Mouse (Mus musculus) hindbrain, embryonic 16.5 days (tissue): Measurements from ENCODE around the gene Rbfox2. TPM values are rescaled to one million over a fixed set of nuclear protein-coding genes. Genes with fewer than 3 reads are reported as not detected.

Experiments
- ATAC-seq: fragments of 200-750 bp; cut with Nextera tagmentation; 2 replicates; pipeline ENCODE4 v1.8.0; 2017; ENCODE audit warnings: moderate TSS enrichment, moderate library complexity
- H3K27ac ChIP-seq: fragments of 300-500 bp; sonication (generic); 2 replicates; pipeline ENCODE4 v1.5.1; 2014; ENCODE audit warnings: low read depth, mild to moderate bottlenecking, control low read depth, low read length, moderate library complexity
- H3K27me3 ChIP-seq: fragments of 300-500 bp; sonication (generic); replicated peaks from 2 replicates; pipeline ENCODE4 v1.6.1; 2014; ENCODE audit warnings: low read length; ENCODE audit not compliant: control insufficient read depth, insufficient read depth
- H3K36me3 ChIP-seq: fragments of 300-500 bp; sonication (generic); 2 replicates; pipeline ENCODE4 v1.6.1; 2014; ENCODE audit warnings: mild to moderate bottlenecking, low read length, moderate library complexity, mixed read lengths; ENCODE audit not compliant: control insufficient read depth, insufficient read depth
- H3K4me1 ChIP-seq: fragments of 300-500 bp; sonication (generic); 2 replicates; pipeline ENCODE4 v1.6.1; 2014; ENCODE audit warnings: low read depth, low read length; ENCODE audit not compliant: control insufficient read depth, insufficient read depth
- H3K4me2 ChIP-seq: fragments of 300-500 bp; sonication (generic); 2 replicates; pipeline ENCODE4 v1.6.1; 2014; ENCODE audit warnings: mild to moderate bottlenecking, low read length, control low read depth, moderate library complexity
- H3K4me3 ChIP-seq: fragments of 300-500 bp; sonication (generic); 2 replicates; pipeline ENCODE4 v1.5.1; 2014; ENCODE audit warnings: mild to moderate bottlenecking, low read length, control low read depth, moderate library complexity
- H3K9ac ChIP-seq: fragments of 300-500 bp; sonication (generic); 2 replicates; pipeline ENCODE4 v1.6.1; 2014; ENCODE audit warnings: low read depth, mild to moderate bottlenecking, control low read depth, low read length, moderate library complexity
- H3K9me3 ChIP-seq: fragments of 300-500 bp; sonication (generic); 2 replicates; pipeline ENCODE4 v1.6.1; 2014; ENCODE audit warnings: mild to moderate bottlenecking, low read length, moderate library complexity; ENCODE audit not compliant: control insufficient read depth
- WGBS: fragments of 180-500 bp; shearing (Covaris S2); extraction: QIAGEN DNeasy Blood & Tissue Kit; methylation state at CpG from one replicate; pipeline ENCODE4 v1.1.7; 2014; 5-methylcytosine and 5-hydroxymethylcytosine counted together
- polyA plus RNA-seq: library from polyadenylated mRNA; unstranded; fragments of >200 nt; fragmentation: Nextera tagmentation; extraction: Ambion mirVana; gene quantifications from 2 replicates; pipeline ENCODE4 v1.2.1, GENCODE M21; 2015

Rbfox2 gene
- 122 and 140 TPM in 2 replicates for polyA plus RNA-seq

DNA sequence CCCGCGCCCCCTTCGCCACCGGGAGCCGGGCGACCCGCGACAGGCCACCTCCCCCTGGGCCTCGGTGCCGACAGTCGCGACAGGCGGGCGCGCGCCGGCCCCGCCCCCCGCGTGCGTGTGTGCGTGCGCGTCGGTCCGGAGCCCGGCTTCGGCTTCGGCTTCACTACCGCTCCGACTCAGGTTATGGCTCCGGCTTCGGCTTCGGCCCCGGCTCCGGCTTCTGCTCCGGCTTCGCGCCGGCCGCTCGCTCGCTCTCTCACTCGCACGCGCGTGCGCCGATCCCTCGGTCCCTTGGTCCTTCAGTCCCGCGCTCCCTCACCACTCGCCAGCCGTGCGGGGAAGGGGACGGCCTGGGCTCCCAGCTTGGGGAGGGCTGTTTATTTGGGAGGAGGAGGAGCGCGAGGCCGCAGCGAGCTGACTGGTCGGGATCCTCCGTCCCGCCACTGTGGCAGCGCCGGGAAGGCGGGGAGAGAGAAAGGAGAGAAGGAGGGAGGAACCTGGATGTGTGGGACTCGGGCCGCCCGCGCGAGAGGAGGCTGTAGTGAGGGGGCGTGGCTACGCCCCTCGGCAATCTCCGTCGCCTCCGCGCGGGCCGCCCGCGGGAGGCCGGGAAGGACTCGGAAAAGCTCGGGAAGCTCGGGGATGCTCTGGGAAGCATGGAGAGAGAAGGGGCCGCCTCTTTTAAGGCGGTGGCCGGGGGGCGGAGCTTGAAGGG lies at the start of gene Rbfox2:
Gene Rbfox2 (minus strand): TSS at position 458 of the 715 bp plus-strand sequence.
- H3K27me3 ChIP-seq = no peaks in the 10 kb centered on the region
- peak within 1 kb of the TSS; percentile 77 for H3K4me2 ChIP-seq
- H3K27ac ChIP-seq = peak within 1 kb of the TSS; percentile 99
- H3K4me1 ChIP-seq = peaks cover 23% of the 10 kb centered on the region
- H3K9me3 ChIP-seq = no peaks in the 10 kb centered on the region
- peak within 1 kb of the TSS; percentile 97 for H3K4me3 ChIP-seq
- WGBS = under 1% methylated on average over 55 of the region's 90 CpGs
- H3K36me3 ChIP-seq = no peaks in the 10 kb centered on the region
- peak within 1 kb of the TSS; percentile 96 for H3K9ac ChIP-seq
- peak; percentile 97 for ATAC-seq

DNA sequence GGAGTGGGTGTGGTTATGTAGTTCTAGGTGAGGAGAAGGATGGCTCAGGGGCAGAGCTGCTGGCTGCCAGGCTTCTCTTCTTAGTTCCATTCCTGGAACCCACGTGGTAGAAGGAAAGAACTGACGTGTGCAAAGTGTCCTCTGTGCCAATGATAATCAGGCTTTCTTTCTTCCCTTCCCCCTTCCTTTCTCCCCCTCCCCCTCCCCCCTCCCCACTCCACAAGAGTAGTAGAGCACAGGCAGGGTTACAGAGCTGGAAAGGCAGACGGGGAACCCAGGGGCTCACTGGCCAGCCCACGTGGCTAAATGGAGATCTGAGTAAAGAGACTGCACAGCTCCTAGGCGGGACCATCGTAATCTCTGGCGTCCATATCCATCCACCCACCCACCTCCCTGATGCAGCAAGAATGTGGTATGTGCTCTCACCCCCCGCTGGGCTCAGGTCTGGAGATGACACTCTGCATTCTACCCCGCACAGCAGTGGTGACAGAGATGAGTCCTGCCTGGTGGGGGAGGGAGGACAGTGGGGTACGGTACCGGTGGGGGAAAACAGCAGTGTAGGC lies 49.5 kb upstream of the Rbfox2 start:
- H3K4me3 ChIP-seq = peak overlapping the region; percentile 20; the same call in 1 of the 2 replicates
- 7% methylated on average over 11 of the region's 11 CpGs for WGBS
- H3K27me3 ChIP-seq = no peaks in the 10 kb centered on the region
- H3K36me3 ChIP-seq = no peaks in the 10 kb centered on the region
- H3K27ac ChIP-seq = 0 out of 2 replicates have a peak overlapping the region, but pooled peaks have one; percentile 52
- peak; percentile 55 for ATAC-seq
- H3K4me1 ChIP-seq = peaks cover 32% of the 10 kb centered on the region
- H3K9me3 ChIP-seq = no peaks in the 10 kb centered on the region
- peak overlapping the region; percentile 42; the same call in 1 of the 2 replicates for H3K9ac ChIP-seq
- peak overlapping the region; percentile 32 for H3K4me2 ChIP-seq

DNA sequence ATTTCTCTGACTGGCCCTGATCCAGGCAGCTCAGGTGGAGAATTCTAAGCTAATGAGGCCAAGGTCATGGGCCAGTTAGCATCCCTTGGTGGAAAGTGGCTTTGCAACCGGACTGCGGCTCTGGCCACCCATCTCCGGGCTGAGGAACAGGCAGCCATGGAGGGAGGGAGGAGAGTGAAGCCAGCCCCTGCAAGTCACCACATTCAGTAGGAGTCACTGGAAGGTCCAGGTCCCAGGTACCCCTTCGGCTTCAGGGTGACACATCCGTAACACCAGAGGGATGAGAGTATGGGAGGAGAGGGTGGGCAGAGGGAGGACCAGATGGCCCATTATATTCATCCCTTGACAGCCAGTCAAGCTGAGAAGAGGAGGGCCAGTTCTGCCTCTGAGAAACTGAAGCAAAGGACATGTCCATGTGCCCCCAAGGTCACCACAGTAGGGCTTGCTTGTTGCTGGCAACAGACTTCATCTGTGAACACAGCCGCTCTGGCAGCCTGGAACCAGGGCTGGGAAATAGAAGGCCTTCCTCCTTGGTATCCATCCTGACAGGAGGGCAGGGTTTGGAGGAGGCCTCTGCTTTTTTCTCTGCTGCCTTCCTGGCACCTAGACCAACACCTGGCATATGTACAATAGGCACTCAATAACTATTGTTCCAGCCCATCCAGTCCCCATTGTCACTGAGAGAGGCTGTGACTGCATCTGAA lies 48.2 kb upstream of the Rbfox2 start:
- no peaks in the 10 kb centered on the region for H3K9me3 ChIP-seq
- H3K27me3 ChIP-seq = no peaks in the 10 kb centered on the region
- no peak overlapping the region for H3K4me2 ChIP-seq
- H3K4me3 ChIP-seq = no peak overlapping the region
- peak; percentile 16; the same call in 1 of the 2 replicates for ATAC-seq
- H3K9ac ChIP-seq = no peak overlapping the region; the same call in 1 of the 2 replicates
- no peaks in the 10 kb centered on the region for H3K36me3 ChIP-seq
- 50% methylated on average over 6 of the region's 6 CpGs for WGBS
- peak overlapping the region; percentile 52 for H3K27ac ChIP-seq
- peaks cover 32% of the 10 kb centered on the region for H3K4me1 ChIP-seq

DNA sequence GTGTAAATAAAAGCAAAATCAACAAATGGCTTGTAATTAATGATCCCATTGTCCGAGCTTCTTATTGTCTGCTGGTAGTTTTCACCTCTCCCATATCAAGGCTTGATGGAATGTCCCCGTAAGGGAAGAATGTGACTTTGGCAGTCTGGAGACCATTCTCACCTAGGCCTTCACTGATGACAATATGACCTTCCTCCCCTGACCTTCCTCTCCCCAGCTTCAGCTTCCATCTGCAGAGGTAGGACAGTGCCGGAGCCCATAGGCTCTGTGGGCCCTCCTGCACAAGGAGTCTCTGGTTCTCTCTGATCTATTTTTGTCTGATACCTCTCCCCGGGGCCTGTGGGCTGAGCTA lies 47.7 kb upstream of the Rbfox2 start:
- no peaks in the 10 kb centered on the region for H3K27me3 ChIP-seq
- H3K27ac ChIP-seq = peak overlapping the region; percentile 52
- WGBS = 39% methylated on average over 4 of the region's 4 CpGs
- H3K36me3 ChIP-seq = no peaks in the 10 kb centered on the region
- H3K9me3 ChIP-seq = no peaks in the 10 kb centered on the region
- H3K9ac ChIP-seq = no peak overlapping the region; the same call in 1 of the 2 replicates
- H3K4me3 ChIP-seq = no peak overlapping the region
- H3K4me2 ChIP-seq = no peak overlapping the region
- H3K4me1 ChIP-seq = peaks cover 30% of the 10 kb centered on the region
- ATAC-seq = no peak

DNA sequence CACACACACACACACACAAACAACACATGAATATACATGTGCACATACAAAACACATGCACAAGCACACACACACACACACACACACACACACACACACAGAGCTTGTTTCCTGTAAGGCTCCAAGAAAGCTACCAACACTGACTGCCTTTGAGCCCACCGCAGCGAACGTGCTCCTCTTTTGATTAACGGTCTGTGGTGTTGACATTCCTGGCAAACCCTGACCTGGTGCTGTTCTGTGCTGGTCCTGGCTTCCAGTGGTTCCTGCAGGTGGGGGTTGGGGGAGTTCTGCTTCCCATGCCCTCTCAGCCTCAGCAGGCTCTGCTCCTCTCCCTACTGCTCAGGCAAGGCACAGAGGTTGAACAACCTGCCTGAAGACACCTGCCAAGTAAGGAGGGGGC lies 47.0 kb upstream of the Rbfox2 start:
- Histone ChIP-seq H3K36me3 (no peaks in the 10 kb centered on the region), H3K9ac (no peak overlapping the region), H3K27ac (peak overlapping the region; percentile 20; the same call in 1 of the 2 replicates), H3K4me3 (no peak overlapping the region), H3K9me3 (no peaks in the 10 kb centered on the region), H3K4me1 (peaks cover 23% of the 10 kb centered on the region), H3K4me2 (no peak overlapping the region), H3K27me3 (no peaks in the 10 kb centered on the region)
- ATAC-seq = no peak
- WGBS = 45% methylated on average over 4 of the region's 4 CpGs

DNA sequence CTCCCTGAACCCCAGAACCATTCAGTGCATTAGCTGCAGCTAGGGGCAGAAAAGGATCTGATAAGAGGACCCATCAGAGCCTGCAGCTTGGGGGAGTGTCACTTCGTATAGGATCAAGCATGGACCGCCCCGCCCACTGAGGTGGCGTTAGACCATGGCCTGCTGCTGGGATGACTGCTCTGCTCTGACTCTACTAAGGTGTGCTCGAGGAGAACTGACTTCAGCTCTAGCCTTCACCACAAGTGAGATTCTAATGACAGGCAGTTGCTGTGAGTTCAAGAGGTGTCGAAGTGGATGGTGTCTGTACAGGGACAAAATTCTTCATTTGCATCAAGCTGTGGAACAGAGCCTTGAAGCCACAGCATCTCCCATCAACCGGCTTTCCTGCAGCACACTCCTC lies 46.1 kb upstream of the Rbfox2 start:
- Histone ChIP-seq H3K9ac (no peak overlapping the region), H3K27me3 (no peaks in the 10 kb centered on the region), H3K4me3 (no peak overlapping the region), H3K9me3 (no peaks in the 10 kb centered on the region), H3K4me1 (peaks cover 22% of the 10 kb centered on the region), H3K36me3 (no peaks in the 10 kb centered on the region), H3K4me2 (no peak overlapping the region), H3K27ac (no peak overlapping the region)
- ATAC-seq = no peak
- WGBS = 62% methylated on average over 7 of the region's 7 CpGs

GRCm38 (mm10) chr15:77350117-77350516 lies 43.3 kb upstream of the Rbfox2 start:
- Histone ChIP-seq H3K4me1 (peaks cover 8% of the 10 kb centered on the region), H3K9me3 (no peaks in the 10 kb centered on the region), H3K4me2 (no peak overlapping the region), H3K4me3 (no peak overlapping the region), H3K36me3 (no peaks in the 10 kb centered on the region), H3K27me3 (no peaks in the 10 kb centered on the region), H3K9ac (no peak overlapping the region), H3K27ac (no peak overlapping the region)
- no peak for ATAC-seq
- WGBS = 93% methylated on average over 7 of the region's 7 CpGs

DNA sequence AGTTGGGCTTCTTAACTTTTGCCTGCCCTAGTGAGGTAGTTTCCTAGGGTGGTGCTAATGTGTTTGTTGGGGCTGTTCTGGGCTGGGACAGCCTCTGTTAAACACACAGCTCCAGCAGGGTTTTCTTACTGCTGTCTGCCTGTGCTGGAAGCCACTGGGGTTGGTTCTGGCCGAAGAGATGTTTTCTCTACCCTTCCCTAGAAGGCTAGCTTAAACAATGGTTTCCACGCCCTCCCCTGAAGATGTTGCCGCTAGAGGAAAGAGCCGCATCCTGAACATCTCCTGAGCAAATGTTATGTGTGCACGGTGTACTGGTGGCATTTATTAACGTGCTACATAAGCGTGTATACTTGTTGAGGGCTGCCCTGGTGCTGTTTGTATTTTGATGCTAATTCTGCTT lies 41.3 kb upstream of the Rbfox2 start:
- 73% methylated on average over 7 of the region's 7 CpGs for WGBS
- H3K36me3 ChIP-seq = no peaks in the 10 kb centered on the region

More for the DNA sequence above, 41.3 kb upstream of the Rbfox2 start:
- Histone ChIP-seq H3K27ac (no peak overlapping the region), H3K4me2 (no peak overlapping the region), H3K27me3 (no peaks in the 10 kb centered on the region), H3K4me1 (peaks cover 10% of the 10 kb centered on the region), H3K4me3 (no peak overlapping the region), H3K9me3 (no peaks in the 10 kb centered on the region), H3K9ac (no peak overlapping the region)
- ATAC-seq = no peak
